Mouse (Mus musculus) lung, adult 2 months (tissue): ENCODE results near the gene Trpt1.

ENCODE experiments used
- CTCF ChIP-seq: fragments of 200-500 bp; IDR thresholded peaks from 2 replicates; pipeline ENCODE4 v1.5.1; 2011; ENCODE audit warnings: mild to moderate bottlenecking, low read length, control low read depth; ENCODE audit not compliant: insufficient read depth
- POLR2A ChIP-seq: fragments of 200-500 bp; IDR thresholded peaks from 2 replicates; pipeline ENCODE4 v1.6.1; 2011; ENCODE audit warnings: low read depth, mild to moderate bottlenecking, control low read depth, low read length, borderline replicate concordance; ENCODE audit errors: extremely low read depth

- TF ChIP-seq CTCF: no peak
- no peak for TF ChIP-seq POLR2A
Measured at GRCm38 (mm10) chr19:6978639-6978974, 17.3 kb upstream of the Trpt1 start.
